Mouse (Mus musculus) right cerebral cortex, postnatal 36 days (tissue): ENCODE data around the gene Ccdc73.
"Not testable (repeated sequence)": the region's sequence is repeated elsewhere in the genome, so short reads cannot be mapped to it uniquely, and the experiment has no call there.

Experiments used
- DNase-seq, 2 experiments: peaks; one replicate each; pipeline ENCODE4 v3.0.0; 2022; ENCODE audit warnings: low spot score in 2 of 2, mixed read lengths in 1 of 2

Gene Ccdc73

GRCm38 (mm10) chr2:104867282-104867855 is at the start of gene Ccdc73:
Gene Ccdc73, plus strand, starts transcription at chr2:104867805.
- DNase-seq: no peak

GRCm38 (mm10) chr2:104818763-104819162 is 48.8 kb upstream of the Ccdc73 start:
- not testable (repeated sequence) for DNase-seq

GRCm38 (mm10) chr2:104826191-104826590 is 41.4 kb upstream of the Ccdc73 start:
- DNase-seq: no peak

GRCm38 (mm10) chr2:104832486-104832885 is 35.1 kb upstream of the Ccdc73 start:
- no peak for DNase-seq

- DNase-seq: no peak
Measured at GRCm38 (mm10) chr2:104840974-104841373, 26.6 kb upstream of the Ccdc73 start.

- no peak for DNase-seq
Measured at GRCm38 (mm10) chr2:104841736-104842135, 25.9 kb upstream of the Ccdc73 start.

GRCm38 (mm10) chr2:104842559-104842958 is 25.0 kb upstream of the Ccdc73 start:
- DNase-seq: no peak

GRCm38 (mm10) chr2:104846638-104847414 is 20.8 kb upstream of the Ccdc73 start:
- DNase-seq: no peak

GRCm38 (mm10) chr2:104847645-104848044 is 20.0 kb upstream of the Ccdc73 start:
- no peak for DNase-seq

GRCm38 (mm10) chr2:104848235-104849161 is 19.1 kb upstream of the Ccdc73 start:
- no peak for DNase-seq

GRCm38 (mm10) chr2:104849276-104849990 is 18.2 kb upstream of the Ccdc73 start, which contains the start of gene Prrg4:
Gene Prrg4, minus strand, starts transcription at chr2:104849876.
- peak; percentile 5 to 6 for DNase-seq

GRCm38 (mm10) chr2:104849991-104850359 is 17.6 kb upstream of the Ccdc73 start:
- no peak for DNase-seq

- DNase-seq: no peak
Measured at GRCm38 (mm10) chr2:104851686-104852085, 15.9 kb upstream of the Ccdc73 start.

GRCm38 (mm10) chr2:104852546-104852945 is 15.1 kb upstream of the Ccdc73 start:
- DNase-seq: no peak

- DNase-seq: no peak
Measured at GRCm38 (mm10) chr2:104854836-104855235, 12.8 kb upstream of the Ccdc73 start.

- DNase-seq: no peak
Measured at GRCm38 (mm10) chr2:104855732-104856131, 11.9 kb upstream of the Ccdc73 start.

- DNase-seq: no peak
Measured at GRCm38 (mm10) chr2:104856218-104856617, 11.4 kb upstream of the Ccdc73 start.

GRCm38 (mm10) chr2:104858083-104858482 is 9.5 kb upstream of the Ccdc73 start:
- DNase-seq: not testable (repeated sequence)

- no peak for DNase-seq
Measured at GRCm38 (mm10) chr2:104859060-104859459, 8.5 kb upstream of the Ccdc73 start.

- DNase-seq: no peak
Measured at GRCm38 (mm10) chr2:104860426-104860825, 7.2 kb upstream of the Ccdc73 start.

GRCm38 (mm10) chr2:104864176-104864860 is 3.3 kb upstream of the Ccdc73 start:
- DNase-seq: no peak
